Mouse (Mus musculus) midbrain, embryonic 16.5 days (tissue): ENCODE results near the gene Tgds. TPM values are rescaled to one million over a fixed set of nuclear protein-coding genes. Genes with fewer than 3 reads are reported as not detected.
"Not testable (repeated sequence)": the region's sequence is repeated elsewhere in the genome, so short reads cannot be mapped to it uniquely, and the experiment has no call there.

Experiments used
- ATAC-seq: fragments of 200-750 bp; cut with Nextera tagmentation; 2 replicates; pipeline ENCODE4 v1.8.0; 2017; ENCODE audit warnings: moderate TSS enrichment
- H3K27ac ChIP-seq: fragments of 300-500 bp; sonication (generic); 2 replicates; pipeline ENCODE4 v1.5.1; 2014; ENCODE audit warnings: mild to moderate bottlenecking, low read length, mixed read lengths
- H3K27me3 ChIP-seq: fragments of 300-500 bp; sonication (generic); 2 replicates; pipeline ENCODE4 v1.6.1; 2014; ENCODE audit warnings: low read depth, low read length, mixed read lengths; ENCODE audit not compliant: control insufficient read depth, insufficient read depth
- H3K36me3 ChIP-seq: fragments of 300-500 bp; sonication (generic); 2 replicates; pipeline ENCODE4 v1.6.1; 2014; ENCODE audit warnings: mild to moderate bottlenecking, low read length, moderate library complexity, mixed read lengths; ENCODE audit not compliant: control insufficient read depth, insufficient read depth
- H3K4me1 ChIP-seq: fragments of 300-500 bp; sonication (generic); 2 replicates; pipeline ENCODE4 v1.6.1; 2014; ENCODE audit warnings: mild to moderate bottlenecking, low read length, mixed read lengths; ENCODE audit not compliant: control insufficient read depth, insufficient read depth
- H3K4me2 ChIP-seq: fragments of 300-500 bp; sonication (generic); 2 replicates; pipeline ENCODE4 v1.6.1; 2014; ENCODE audit warnings: mild to moderate bottlenecking, low read length, mixed read lengths
- H3K4me3 ChIP-seq: fragments of 300-500 bp; sonication (generic); 2 replicates; pipeline ENCODE4 v1.5.1; 2014; ENCODE audit warnings: low read depth, mild to moderate bottlenecking, low read length, moderate library complexity, mixed read lengths
- H3K9ac ChIP-seq: fragments of 300-500 bp; sonication (generic); 2 replicates; pipeline ENCODE4 v1.6.1; 2014; ENCODE audit warnings: low read depth, low read length, mixed read lengths
- H3K9me3 ChIP-seq: fragments of 300-500 bp; sonication (generic); replicated peaks from 2 replicates; pipeline ENCODE4 v1.6.1; 2014; ENCODE audit warnings: mild to moderate bottlenecking, low read length, mixed read lengths; ENCODE audit not compliant: control insufficient read depth, poor library complexity, severe bottlenecking
- WGBS: fragments of 180-500 bp; shearing (Covaris S2); extraction: QIAGEN DNeasy Blood & Tissue Kit; methylation state at CpG from one replicate; pipeline ENCODE4 v1.1.7; 2014; 5-methylcytosine and 5-hydroxymethylcytosine counted together
- polyA plus RNA-seq: library from polyadenylated mRNA; unstranded; fragments of >200 nt; fragmentation: Nextera tagmentation; extraction: Ambion mirVana; gene quantifications from 2 replicates; pipeline ENCODE4 v1.2.1, GENCODE M21; 2015

Tgds gene
- polyA plus RNA-seq, 1 experiment from 2014 or later: 15.2 TPM

GRCm38 (mm10) chr14:118162640-118163039 is 30.1 kb upstream of the Tgds start:
- WGBS: 46% methylated on average over 14 of the region's 14 CpGs
- Histone ChIP-seq H3K9me3 (no peaks in the 10 kb centered on the region), H3K36me3 (peaks cover 21% of the 10 kb centered on the region), H3K27ac (no peak overlapping the region; the same call in 1 of the 2 replicates), H3K27me3 (no peaks in the 10 kb centered on the region), H3K4me3 (no peak overlapping the region), H3K4me2 (no peak overlapping the region), H3K9ac (no peak overlapping the region), H3K4me1 (no peaks in the 10 kb centered on the region)
- ATAC-seq: no peak

GRCm38 (mm10) chr14:118161751-118162150 is 29.2 kb upstream of the Tgds start:
- 93% methylated on average over 3 of the region's 3 CpGs for WGBS
- no peaks in the 10 kb centered on the region for H3K9me3 ChIP-seq
- no peak for ATAC-seq

GRCm38 (mm10) chr14:118157146-118157545 is 24.6 kb upstream of the Tgds start:
- ATAC-seq: no peak
- Histone ChIP-seq H3K9ac (no peak overlapping the region), H3K36me3 (peaks cover 20% of the 10 kb centered on the region), H3K4me3 (no peak overlapping the region), H3K4me2 (no peak overlapping the region), H3K27me3 (no peaks in the 10 kb centered on the region), H3K4me1 (no peaks in the 10 kb centered on the region), H3K9me3 (no peaks in the 10 kb centered on the region), H3K27ac (no peak overlapping the region)
- WGBS: 16% methylated on average over 5 of the region's 5 CpGs

More at GRCm38 (mm10) chr14:118161751-118162150, 29.2 kb upstream of the Tgds start:
- H3K4me3 ChIP-seq: no peak overlapping the region
- H3K27me3 ChIP-seq: no peaks in the 10 kb centered on the region
- no peak overlapping the region for H3K27ac ChIP-seq
- H3K4me1 ChIP-seq: no peaks in the 10 kb centered on the region
- no peak overlapping the region for H3K4me2 ChIP-seq
- H3K36me3 ChIP-seq: peaks cover 21% of the 10 kb centered on the region
- no peak overlapping the region for H3K9ac ChIP-seq

DNA sequence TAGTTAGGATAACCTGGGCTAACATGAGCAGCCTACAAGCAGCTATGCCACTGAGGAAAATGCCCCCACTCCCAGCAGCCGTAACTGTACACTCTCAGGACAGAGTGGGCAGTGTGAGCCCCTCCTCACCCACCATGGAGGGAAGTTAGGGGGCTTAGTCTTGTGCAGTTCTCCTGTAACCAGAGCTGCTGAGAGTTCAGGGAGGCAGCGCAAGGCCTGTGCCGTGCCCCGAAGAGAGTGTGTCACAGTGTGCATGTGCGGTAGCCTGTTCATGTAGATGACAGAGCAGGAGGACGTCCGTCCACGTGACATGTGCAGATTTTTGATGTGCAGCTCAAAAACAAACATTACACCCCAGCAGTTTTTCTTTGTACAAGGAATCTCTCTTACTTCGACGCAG is 24.2 kb upstream of the Tgds start:
- Histone ChIP-seq H3K4me2 (no peak overlapping the region), H3K4me1 (no peaks in the 10 kb centered on the region), H3K9ac (no peak overlapping the region), H3K27me3 (no peaks in the 10 kb centered on the region), H3K9me3 (no peaks in the 10 kb centered on the region), H3K36me3 (peaks cover 20% of the 10 kb centered on the region), H3K4me3 (no peak overlapping the region), H3K27ac (no peak overlapping the region)
- ATAC-seq: peak; percentile 57; the same call in 1 of the 2 replicates
- 81% methylated on average over 10 of the region's 10 CpGs for WGBS

DNA sequence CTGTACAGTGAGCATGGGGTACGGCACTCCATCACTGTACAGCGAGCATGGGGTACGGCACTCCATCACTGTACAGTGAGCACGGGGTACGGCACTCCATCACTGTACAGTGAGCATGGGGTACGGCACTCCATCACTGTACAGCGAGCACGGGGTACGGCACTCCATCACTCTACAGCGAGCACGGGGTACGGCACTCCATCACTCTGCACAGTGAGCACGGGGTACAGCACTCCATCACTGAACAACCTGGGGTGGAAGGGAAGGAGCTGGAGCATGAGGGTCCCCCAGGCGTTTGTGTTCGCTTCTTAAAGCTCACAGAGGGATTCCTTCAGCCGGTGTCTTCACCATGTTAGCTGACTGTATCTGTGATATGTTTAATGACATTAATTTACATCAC is 23.5 kb upstream of the Tgds start:
- not testable (repeated sequence) for ATAC-seq

GRCm38 (mm10) chr14:118152294-118152651 is 19.7 kb upstream of the Tgds start:
- no peaks in the 10 kb centered on the region for H3K27me3 ChIP-seq
- ATAC-seq: no peak
- H3K36me3 ChIP-seq: peaks cover 8% of the 10 kb centered on the region
- H3K9me3 ChIP-seq: no peaks in the 10 kb centered on the region
- H3K27ac ChIP-seq: no peak overlapping the region
- no peaks in the 10 kb centered on the region for H3K4me1 ChIP-seq
- no peak overlapping the region for H3K9ac ChIP-seq
- 93% methylated on average over 8 of the region's 8 CpGs for WGBS
- no peak overlapping the region for H3K4me2 ChIP-seq
- no peak overlapping the region for H3K4me3 ChIP-seq

More for the DNA sequence above, 23.5 kb upstream of the Tgds start:
- H3K9me3 ChIP-seq, H3K9ac ChIP-seq, H3K27me3 ChIP-seq, H3K4me1 ChIP-seq, H3K4me2 ChIP-seq, H3K4me3 ChIP-seq, H3K27ac ChIP-seq: not testable (repeated sequence)
- WGBS: 97% methylated on average over 16 of the region's 16 CpGs
- peaks cover 20% of the 10 kb centered on the region for H3K36me3 ChIP-seq

DNA sequence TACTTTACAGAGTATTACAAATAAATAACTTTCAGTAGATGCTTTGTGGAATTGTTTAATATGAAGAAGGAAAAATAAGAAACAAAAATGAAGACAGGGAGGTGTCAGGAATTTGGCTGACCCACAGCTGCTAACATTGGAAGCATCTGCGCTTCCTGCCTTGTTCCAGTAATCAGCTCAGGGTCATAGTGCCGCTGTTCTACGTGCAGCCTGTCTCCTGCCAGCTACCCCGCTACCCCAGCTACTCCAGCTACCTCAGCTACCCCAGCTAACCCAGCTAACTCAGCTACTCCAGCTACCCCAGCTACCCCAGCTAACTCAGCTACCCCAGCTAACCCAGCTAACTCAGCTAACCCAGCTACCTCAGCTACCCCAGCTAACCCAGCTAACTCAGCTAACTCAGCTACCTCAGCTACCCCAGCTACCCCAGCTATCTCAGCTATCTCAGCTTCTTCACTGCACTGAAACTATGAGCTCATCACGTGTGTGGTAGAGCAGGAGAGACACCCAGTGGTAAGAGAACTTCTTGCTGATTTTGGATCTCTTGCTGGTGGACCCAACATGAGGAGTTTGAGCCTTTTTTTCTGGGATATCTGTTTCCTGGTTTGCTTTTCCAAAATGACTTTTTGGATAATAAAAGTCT is 19.2 kb upstream of the Tgds start:
- H3K4me2 ChIP-seq: no peak overlapping the region
- peaks cover 8% of the 10 kb centered on the region for H3K36me3 ChIP-seq
- ATAC-seq: no peak
- no peak overlapping the region for H3K4me3 ChIP-seq
- 78% methylated on average over 5 of the region's 5 CpGs for WGBS
- H3K27ac ChIP-seq: no peak overlapping the region
- no peaks in the 10 kb centered on the region for H3K4me1 ChIP-seq
- no peaks in the 10 kb centered on the region for H3K9me3 ChIP-seq
- H3K27me3 ChIP-seq: no peaks in the 10 kb centered on the region
- H3K9ac ChIP-seq: no peak overlapping the region

DNA sequence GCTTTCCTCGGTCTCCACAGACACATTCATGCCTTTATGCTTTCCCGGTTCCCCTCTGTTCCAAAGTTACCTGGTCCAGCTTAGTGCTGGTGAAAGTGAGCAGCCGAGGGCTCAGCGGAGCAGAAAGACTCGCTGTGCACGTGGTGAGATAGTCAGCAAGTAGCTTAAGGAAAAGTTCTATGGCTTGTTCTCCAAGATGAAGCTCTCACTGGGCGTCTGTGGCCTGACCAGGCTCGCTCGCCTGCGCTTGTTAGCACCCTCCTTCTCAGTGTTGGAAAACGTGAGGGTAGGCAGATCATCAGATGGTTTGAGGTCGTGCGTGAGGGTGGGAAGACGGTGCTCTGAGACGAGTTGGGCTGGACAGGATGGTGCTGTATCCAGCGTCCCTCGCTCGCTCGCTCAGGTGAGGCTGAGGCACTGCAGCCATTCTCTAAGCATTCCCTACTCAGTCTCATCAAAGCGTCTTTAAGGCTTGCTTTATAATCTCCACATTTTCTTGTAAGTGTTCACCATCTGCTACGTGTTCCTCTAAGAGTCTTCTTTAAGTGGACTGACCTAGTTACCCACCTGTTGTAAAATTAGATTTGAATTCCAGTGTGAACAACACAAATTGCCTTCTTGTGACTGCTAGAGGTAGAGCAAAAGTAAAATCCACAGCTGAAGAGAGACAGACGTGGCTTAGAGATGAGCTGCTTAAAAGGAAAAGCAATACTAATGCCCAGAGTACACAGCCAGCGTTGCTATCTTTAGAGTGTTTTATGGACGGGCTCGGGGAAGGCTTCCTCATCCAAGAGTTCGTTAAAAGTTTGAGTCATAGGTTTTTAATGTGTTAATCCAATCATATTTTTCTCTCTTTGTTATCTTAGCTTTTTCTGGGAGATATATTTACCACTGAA is 18.3 kb upstream of the Tgds start:
- ATAC-seq: no peak
- WGBS: 89% methylated on average over 26 of the region's 26 CpGs
- H3K4me2 ChIP-seq: no peak overlapping the region

GRCm38 (mm10) chr14:118148554-118148953 is 16.0 kb upstream of the Tgds start:
- Histone ChIP-seq H3K27me3 (no peaks in the 10 kb centered on the region), H3K27ac (no peak overlapping the region), H3K36me3 (peaks cover 4% of the 10 kb centered on the region; the same call in 1 of the 2 replicates), H3K4me3 (no peak overlapping the region), H3K4me1 (no peaks in the 10 kb centered on the region), H3K9ac (no peak overlapping the region), H3K4me2 (no peak overlapping the region), H3K9me3 (no peaks in the 10 kb centered on the region)
- 78% methylated on average over 10 of the region's 10 CpGs for WGBS
- ATAC-seq: no peak

More for the DNA sequence above, 18.3 kb upstream of the Tgds start:
- H3K27me3 ChIP-seq: no peaks in the 10 kb centered on the region
- no peaks in the 10 kb centered on the region for H3K9me3 ChIP-seq
- H3K4me1 ChIP-seq: no peaks in the 10 kb centered on the region
- no peak overlapping the region for H3K27ac ChIP-seq
- peaks cover 8% of the 10 kb centered on the region for H3K36me3 ChIP-seq
- H3K9ac ChIP-seq: no peak overlapping the region
- H3K4me3 ChIP-seq: no peak overlapping the region
